Mouse (Mus musculus): ENCODE data around the gene Cebpzos. TPM values are rescaled to one million over a fixed set of nuclear protein-coding genes. Genes with fewer than 3 reads are reported as not detected.

Gene Cebpzos
- polyA plus RNA-seq, 1 experiment from 2014 or later = 98.1 TPM

DNA sequence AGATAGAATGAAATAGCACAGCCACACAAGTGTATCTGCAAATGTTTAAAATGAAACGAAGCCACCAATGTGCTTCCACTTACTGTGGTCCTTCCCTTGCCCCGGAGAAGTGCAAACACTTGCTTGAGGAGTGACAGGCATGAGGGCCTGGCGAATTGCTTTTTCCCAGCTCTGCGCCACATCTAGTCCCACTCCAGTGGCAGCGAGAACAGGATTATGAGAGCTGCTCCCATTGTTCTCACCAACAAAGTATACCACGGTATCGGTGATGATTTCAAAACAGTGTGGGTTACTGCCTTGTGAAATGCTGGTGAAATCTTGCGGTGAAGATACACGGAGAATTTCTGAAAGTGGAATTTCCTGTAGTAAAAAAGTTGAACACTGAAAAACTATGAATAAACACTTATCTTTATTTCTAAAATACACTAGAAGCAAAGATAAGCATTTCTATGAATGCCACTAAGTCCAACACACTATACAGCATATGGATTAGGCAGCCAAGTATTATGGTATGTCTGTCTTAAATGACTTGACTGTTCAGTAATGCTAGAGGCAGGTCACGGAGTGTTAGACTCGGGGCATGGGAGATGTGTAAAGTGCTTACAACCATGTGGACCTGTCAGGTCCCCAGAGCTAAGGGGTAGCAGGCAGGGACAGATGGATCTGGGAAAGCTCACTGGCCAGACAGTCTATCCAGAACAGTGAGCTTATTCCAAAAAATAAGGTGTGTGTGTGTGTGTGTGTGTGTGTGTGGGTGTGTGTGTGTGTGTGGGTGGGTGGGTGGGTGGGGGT lies 50.0 kb downstream of the Cebpzos start:
- Histone ChIP-seq H3K27me3 (ENCODE audit: insufficient read depth, low read length) (no peaks in the 10 kb centered on the region), H3K27ac (ENCODE audit: low read length) (no peak overlapping the region), H3K9ac (replicated peaks; ENCODE audit: low read length) (no peak overlapping the region), H3K36me3 (ENCODE audit: insufficient read depth, low read length) (peaks cover 28% of the 10 kb centered on the region), H3K4me2 (replicated peaks; ENCODE audit: low read depth, low read length) (no peak overlapping the region), H3K4me1 (ENCODE audit: insufficient read depth, low read length) (no peaks in the 10 kb centered on the region), H3K4me3 (ENCODE audit: low read length) (no peak overlapping the region), H3K9me3 (ENCODE audit: low read length) (no peaks in the 10 kb centered on the region)
- WGBS = 93% methylated on average over 11 of the region's 11 CpGs
- no peak for ATAC-seq (ENCODE audit: low FRiP score, low TSS enrichment)

DNA sequence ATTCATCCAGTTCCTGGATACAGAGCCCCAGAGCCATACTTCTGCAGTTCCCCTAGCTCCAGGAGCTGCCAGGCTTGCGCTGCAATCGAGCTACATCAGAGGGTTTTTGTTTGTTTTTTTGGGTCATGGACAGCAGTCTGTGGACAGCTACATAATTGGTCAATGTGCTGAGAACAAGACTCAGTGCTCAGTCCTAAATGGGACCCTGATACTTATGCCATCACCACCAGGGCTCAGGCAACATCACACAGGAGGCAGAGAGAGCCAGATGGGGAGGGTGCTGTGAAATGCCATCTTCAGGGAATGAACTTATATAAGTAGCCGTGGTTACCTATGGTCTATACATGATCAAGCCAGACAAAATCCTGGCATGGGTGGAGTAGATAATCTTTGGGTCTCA lies 52.2 kb downstream of the Cebpzos start:
- H3K27me3 ChIP-seq (ENCODE audit: insufficient read depth, low read length) = no peaks in the 10 kb centered on the region
- H3K27ac ChIP-seq (ENCODE audit: low read length) = no peak overlapping the region
- H3K4me2 ChIP-seq (replicated peaks; ENCODE audit: low read depth, low read length) = no peak overlapping the region
- 86% methylated on average over 3 of the region's 3 CpGs for WGBS
- ATAC-seq (ENCODE audit: low FRiP score, low TSS enrichment) = no peak
- H3K9ac ChIP-seq (replicated peaks; ENCODE audit: low read length) = no peak overlapping the region
- no peaks in the 10 kb centered on the region for H3K9me3 ChIP-seq (ENCODE audit: low read length)
- no peak overlapping the region for H3K4me3 ChIP-seq (ENCODE audit: low read length)
- peaks cover 25% of the 10 kb centered on the region; the same call in 1 of the 2 replicates for H3K36me3 ChIP-seq (ENCODE audit: insufficient read depth, low read length)
- no peaks in the 10 kb centered on the region for H3K4me1 ChIP-seq (ENCODE audit: insufficient read depth, low read length)

Other genes with a start within 250 kb of the Cebpzos start
- gene Strn, start 179.3 kb upstream of the Cebpzos start, polyA plus RNA-seq (2015; fragmentation: Nextera tagmentation; extraction: Ambion mirVana) = 5.2 and 6.1 TPM in 2 replicates
- gene Heatr5b, start 81.1 kb upstream of the Cebpzos start, polyA plus RNA-seq (2015; fragmentation: Nextera tagmentation; extraction: Ambion mirVana) = 13.0 and 14.7 TPM in 2 replicates
- 40.5 and 41.1 TPM in 2 replicates for gene Gpatch11, start 80.9 kb upstream of the Cebpzos start, polyA plus RNA-seq (2015; fragmentation: Nextera tagmentation; extraction: Ambion mirVana)
- 8.8 and 9.6 TPM in 2 replicates for gene Eif2ak2, start 33.9 kb upstream of the Cebpzos start, polyA plus RNA-seq (2015; fragmentation: Nextera tagmentation; extraction: Ambion mirVana)
- 0.23 TPM in 1 of 2 replicates, not detected in the other for gene Sult6b1, start 9.5 kb upstream of the Cebpzos start, polyA plus RNA-seq (2015; fragmentation: Nextera tagmentation; extraction: Ambion mirVana)
- gene Cebpz, start 20.6 kb downstream of the Cebpzos start, polyA plus RNA-seq (2015; fragmentation: Nextera tagmentation; extraction: Ambion mirVana) = 46.8 and 56.7 TPM in 2 replicates
- gene Ndufaf7, start 20.6 kb downstream of the Cebpzos start, polyA plus RNA-seq (2015; fragmentation: Nextera tagmentation; extraction: Ambion mirVana) = 64.4 and 66.3 TPM in 2 replicates
- gene Prkd3, start 104.3 kb downstream of the Cebpzos start, polyA plus RNA-seq (2015; fragmentation: Nextera tagmentation; extraction: Ambion mirVana) = 41.4 and 43.4 TPM in 2 replicates
- 4.2 and 5.4 TPM in 2 replicates for gene Qpct, start 135.4 kb downstream of the Cebpzos start, polyA plus RNA-seq (2015; fragmentation: Nextera tagmentation; extraction: Ambion mirVana)